Mouse (Mus musculus) spleen, adult 10 weeks (tissue): ENCODE results near the gene Zzef1. TPM values are rescaled to one million over a fixed set of nuclear protein-coding genes. Genes with fewer than 3 reads are reported as not detected.

Experiments
- polyA plus RNA-seq: library from polyadenylated mRNA; stranded (reverse); fragments of 350-450 nt; fragmentation: Illumina TruSeq; extraction: RNeasy Lipid Tissue Mini Kit (QIAGEN cat#74804); gene quantifications from one replicate; pipeline ENCODE4 v1.2.3, GENCODE M21; 2015; ENCODE audit warnings: low replicate concordance; ENCODE audit not compliant: insufficient read depth

The Zzef1 gene
- polyA plus RNA-seq = 39.0 TPM

DNA sequence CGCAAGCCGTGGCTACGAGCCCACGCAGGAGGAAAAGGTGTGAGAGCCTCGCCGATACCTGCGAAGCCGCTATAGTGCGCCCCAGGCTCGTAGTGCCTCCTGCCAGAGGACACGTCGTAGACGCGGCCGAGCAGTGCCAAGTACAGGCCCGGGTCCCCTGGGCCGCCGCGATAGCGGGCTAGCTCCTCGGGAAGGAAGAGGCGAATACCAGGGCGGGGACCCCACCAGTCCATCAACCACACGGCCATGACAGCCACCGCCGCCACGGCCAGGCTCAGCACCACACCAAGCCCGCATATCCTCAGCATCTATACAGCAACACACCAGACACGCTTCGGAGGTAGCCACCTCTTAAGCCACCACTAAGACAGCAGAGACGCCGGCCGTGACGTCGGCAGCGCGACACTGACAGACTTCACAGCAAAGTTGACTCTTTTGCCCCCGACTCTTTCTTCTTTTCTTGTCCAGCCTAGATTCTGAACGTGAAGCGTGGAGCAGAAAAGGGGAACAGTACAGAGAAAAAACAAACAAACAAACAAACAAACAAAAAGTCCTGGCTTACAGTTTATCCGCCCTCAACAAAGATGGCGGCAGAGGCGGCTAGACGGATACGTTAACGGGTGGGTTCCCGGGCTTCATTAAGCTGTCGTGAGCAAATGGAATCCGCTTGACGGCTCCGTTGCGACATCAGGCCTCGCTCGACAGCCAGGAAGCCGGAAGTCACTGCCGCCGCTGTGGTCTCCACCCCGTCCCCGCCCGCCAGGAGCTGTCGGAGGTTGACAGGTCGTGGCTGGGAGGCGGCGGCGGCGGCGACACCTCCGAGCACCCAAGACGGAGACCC is at the start of gene Zzef1, which contains the start of gene Cyb5d2:
Gene Zzef1 (plus strand): TSS at position 772 of the 841 bp plus-strand sequence.
Gene Cyb5d2 (minus strand): TSS at position 688 of the 841 bp plus-strand sequence.

GRCm38 (mm10) chr11:72961072-72961980 is 165.3 kb downstream of the Zzef1 start, which contains the start of gene Atp2a3:
TSS of gene Atp2a3 (plus strand) at chr11:72961169.

Other genes starting within 250 kb of the Zzef1 start
- 6.0 TPM for gene Spns3, start 245.7 kb upstream of the Zzef1 start, polyA plus RNA-seq
- gene Ube2g1, start 188.9 kb upstream of the Zzef1 start, polyA plus RNA-seq = 39.8 TPM
- 60.6 TPM for gene Ankfy1, start 106.2 kb upstream of the Zzef1 start, polyA plus RNA-seq
- gene Cyb5d2, start 84 bp upstream of the Zzef1 start, polyA plus RNA-seq = 9.4 TPM
- 185 TPM for gene Atp2a3, start 164.9 kb downstream of the Zzef1 start, polyA plus RNA-seq
- gene P2rx1, start 202.9 kb downstream of the Zzef1 start, polyA plus RNA-seq = 5.7 TPM
- gene Camkk1, start 222.8 kb downstream of the Zzef1 start, polyA plus RNA-seq = 2.9 TPM